Mouse (Mus musculus): Measurements from ENCODE around the gene Sike1.

The Sike1 gene

GRCm38 (mm10) chr3:102995605-102996321 lies at the start of gene Sike1:
Gene Sike1, plus strand, starts transcription at chr3:102995708.
- in situ Hi-C loops (cut with MboI; ENCODE audit: low sequenced_read_pairs) = no loop called here

GRCm38 (mm10) chr3:102946312-102946711 lies 49.2 kb upstream of the Sike1 start:
- in situ Hi-C loops (cut with MboI; ENCODE audit: low sequenced_read_pairs) = no loop called here

GRCm38 (mm10) chr3:102946861-102947260 lies 48.6 kb upstream of the Sike1 start:
- in situ Hi-C loops (cut with MboI; ENCODE audit: low sequenced_read_pairs) = no loop called here

- in situ Hi-C loops (cut with MboI; ENCODE audit: low sequenced_read_pairs) = no loop called here
Observed at GRCm38 (mm10) chr3:102954476-102954875, 41.0 kb upstream of the Sike1 start.

DNA sequence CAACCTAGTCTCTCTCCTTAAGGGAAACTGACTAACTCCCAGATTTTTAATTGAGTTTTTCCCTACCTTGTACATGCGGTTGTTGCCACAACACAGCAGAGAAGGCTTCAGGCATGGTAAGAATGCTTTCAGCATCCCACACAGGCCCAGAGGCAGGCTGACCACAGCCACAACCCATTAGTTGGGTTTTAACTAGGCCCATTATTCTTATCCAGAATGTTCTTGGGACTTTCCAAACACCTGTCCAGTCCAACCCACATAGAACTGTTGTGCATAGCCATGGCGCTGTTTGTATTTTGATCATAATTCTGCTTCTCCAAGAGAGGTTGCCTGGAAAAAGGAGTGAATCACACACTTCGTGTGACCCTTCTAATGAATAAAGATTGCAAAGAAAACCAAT lies 40.4 kb upstream of the Sike1 start:
- in situ Hi-C loops (cut with MboI; ENCODE audit: low sequenced_read_pairs) = no loop called here

- in situ Hi-C loops (cut with MboI; ENCODE audit: low sequenced_read_pairs) = no loop called here
Observed at GRCm38 (mm10) chr3:102955596-102955995, 39.9 kb upstream of the Sike1 start.

GRCm38 (mm10) chr3:102964033-102964432 lies 31.5 kb upstream of the Sike1 start, which contains the start of gene Nr1h5:
Gene Nr1h5, minus strand, starts transcription at chr3:102964133.
- in situ Hi-C loops (cut with MboI; ENCODE audit: low sequenced_read_pairs) = no loop called here

DNA sequence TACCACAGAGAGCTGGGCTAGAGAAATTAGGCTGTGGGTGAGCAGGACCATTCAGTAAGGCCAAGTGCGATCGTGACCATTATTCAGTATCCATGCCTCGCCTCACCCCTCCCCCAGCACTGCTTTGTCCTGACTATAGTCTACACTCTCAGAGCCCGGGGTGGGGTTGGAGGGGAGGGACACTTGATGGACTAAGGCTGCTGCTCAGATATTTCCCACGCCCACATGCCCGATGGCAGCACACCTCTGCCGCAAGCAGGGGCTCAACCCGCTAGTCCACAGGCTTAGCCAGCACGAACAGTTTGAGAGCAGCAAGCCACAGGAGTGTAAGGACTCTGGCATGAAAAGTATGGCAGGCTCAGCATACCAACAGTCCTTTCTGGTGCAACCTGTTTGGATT lies 25.4 kb upstream of the Sike1 start:
- in situ Hi-C loops (cut with MboI; ENCODE audit: low sequenced_read_pairs) = no loop called here

- in situ Hi-C loops (cut with MboI; ENCODE audit: low sequenced_read_pairs) = no loop called here
Observed at GRCm38 (mm10) chr3:102970508-102970907, 25.0 kb upstream of the Sike1 start.

GRCm38 (mm10) chr3:102976906-102977305 lies 18.6 kb upstream of the Sike1 start:
- in situ Hi-C loops (cut with MboI; ENCODE audit: low sequenced_read_pairs) = no loop called here

- in situ Hi-C loops (cut with MboI; ENCODE audit: low sequenced_read_pairs) = no loop called here
Observed at GRCm38 (mm10) chr3:102979550-102980348, 15.8 kb upstream of the Sike1 start.

GRCm38 (mm10) chr3:102980349-102980736 lies 15.2 kb upstream of the Sike1 start:
- in situ Hi-C loops (cut with MboI; ENCODE audit: low sequenced_read_pairs) = no loop called here

DNA sequence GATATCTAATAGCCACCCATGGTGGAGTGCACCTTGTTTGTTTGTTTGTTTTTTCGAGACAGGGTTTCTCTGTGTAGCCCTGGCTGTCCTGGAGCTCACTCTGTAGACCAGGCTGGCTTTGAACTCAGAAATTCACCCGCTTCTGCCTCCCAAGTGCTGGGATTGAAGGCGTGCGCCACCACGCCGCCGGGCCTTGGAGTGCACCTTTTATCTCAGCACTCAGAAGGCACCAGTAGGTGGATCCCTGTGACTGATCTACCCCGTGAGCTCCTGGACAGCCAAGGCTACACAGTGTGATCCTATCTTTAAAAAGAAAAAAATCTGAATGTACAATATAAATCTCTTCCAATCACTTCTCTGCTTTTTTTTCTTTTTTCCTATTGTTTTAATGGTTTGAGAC lies 4.5 kb upstream of the Sike1 start:
- in situ Hi-C loops (cut with MboI; ENCODE audit: low sequenced_read_pairs) = no loop called here

- in situ Hi-C loops (cut with MboI; ENCODE audit: low sequenced_read_pairs) = no loop called here
Observed at GRCm38 (mm10) chr3:102992936-102993335, 2.6 kb upstream of the Sike1 start.

DNA sequence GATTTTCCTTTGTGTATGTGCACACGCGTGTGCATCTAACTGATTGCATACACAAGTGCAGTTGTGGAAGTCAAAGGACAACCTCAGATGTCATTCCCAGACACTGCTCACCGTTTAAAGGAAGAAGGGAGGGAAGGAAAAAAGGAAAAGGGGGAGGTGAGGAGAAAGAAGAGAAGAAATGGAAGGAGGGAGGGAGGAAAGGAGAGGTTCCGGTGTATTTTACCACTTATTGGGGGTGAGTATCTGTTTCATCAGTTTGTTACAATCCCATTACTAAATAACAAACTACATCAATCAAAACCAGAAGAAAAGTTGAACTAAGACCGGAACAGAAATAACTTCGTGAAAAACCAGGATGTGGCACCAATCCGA lies 289 bp upstream of the Sike1 start:
- in situ Hi-C loops (cut with MboI; ENCODE audit: low sequenced_read_pairs) = no loop called here

DNA sequence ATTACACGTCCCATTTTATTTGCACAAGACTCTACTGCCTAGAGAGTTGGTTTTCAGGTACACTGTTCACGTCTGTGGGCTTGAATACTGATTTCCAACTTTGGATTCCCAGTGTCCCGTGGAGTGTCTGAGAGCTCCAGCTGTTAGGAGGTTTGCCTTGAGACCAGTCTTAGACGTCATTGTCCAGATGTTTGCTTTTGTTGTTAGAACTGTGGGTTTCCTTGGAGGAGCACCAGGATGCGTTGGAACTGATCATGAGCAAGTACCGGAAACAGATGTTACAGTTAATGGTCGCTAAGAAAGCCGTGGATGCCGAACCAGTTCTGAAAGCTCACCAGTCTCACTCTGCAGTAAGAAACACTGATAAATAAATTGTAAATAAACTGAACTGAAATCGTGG lies 1.5 kb downstream of the Sike1 start:
- in situ Hi-C loops (cut with MboI; ENCODE audit: low sequenced_read_pairs) = no loop called here

DNA sequence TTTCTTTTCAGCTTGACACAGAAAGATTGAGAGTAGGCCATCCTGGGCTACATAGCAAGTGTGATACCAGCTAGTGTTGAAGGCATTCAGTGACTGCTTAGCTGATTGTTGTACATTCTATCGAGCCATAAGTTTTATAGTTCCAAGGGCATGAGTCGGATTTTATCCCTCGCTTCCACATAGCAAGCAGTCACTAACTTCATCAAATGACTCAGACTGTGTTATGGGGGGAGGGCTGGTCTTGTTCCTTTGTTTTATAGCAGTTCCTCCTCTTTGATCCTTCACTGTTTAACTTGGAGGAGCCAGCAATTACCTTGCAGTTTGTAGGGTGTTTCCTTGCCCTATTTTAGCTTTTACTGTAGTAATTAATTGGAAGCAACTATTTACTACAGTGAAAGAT lies 2.1 kb downstream of the Sike1 start:
- in situ Hi-C loops (cut with MboI; ENCODE audit: low sequenced_read_pairs) = no loop called here

DNA sequence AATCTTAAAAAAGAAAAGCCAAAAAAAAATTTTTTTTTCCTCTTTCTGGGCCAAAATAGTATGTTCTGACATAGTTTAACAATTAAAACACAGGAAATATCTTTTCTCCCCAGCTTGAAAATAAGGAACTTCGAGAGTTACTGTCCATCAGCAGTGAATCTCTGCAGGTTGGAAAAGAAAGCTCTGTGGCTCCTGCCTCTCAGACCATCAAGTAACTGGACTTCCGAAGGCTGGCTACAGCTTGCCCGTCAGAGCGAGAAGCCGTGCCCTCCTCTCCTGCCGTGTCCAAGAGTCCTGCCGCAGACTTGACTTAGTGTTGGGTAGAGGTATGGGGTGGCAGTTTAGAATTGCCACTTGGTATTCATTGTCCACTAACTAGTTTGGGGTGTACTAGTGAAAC lies 6.1 kb downstream of the Sike1 start:
- in situ Hi-C loops (cut with MboI; ENCODE audit: low sequenced_read_pairs) = no loop called here

DNA sequence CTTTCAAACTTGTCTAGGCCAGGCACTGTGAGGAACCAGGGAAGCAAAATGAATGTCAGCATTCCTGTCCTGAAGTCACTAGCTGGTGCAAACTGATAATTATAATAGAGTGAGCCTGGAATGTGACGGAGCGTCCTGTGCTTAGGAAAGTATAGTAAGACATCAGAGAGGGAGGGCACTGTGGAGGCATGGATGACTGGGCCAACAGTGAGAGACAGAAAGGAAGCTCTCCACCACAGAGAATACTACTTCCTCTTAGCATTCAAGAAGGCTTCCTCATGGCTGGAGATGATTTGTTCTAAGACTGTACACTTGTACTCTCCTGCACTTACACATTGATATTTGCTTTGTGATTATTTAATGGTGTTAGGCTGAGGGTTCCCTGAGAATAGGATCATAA lies 21.8 kb downstream of the Sike1 start:
- in situ Hi-C loops (cut with MboI; ENCODE audit: low sequenced_read_pairs) = no loop called here

- in situ Hi-C loops (cut with MboI; ENCODE audit: low sequenced_read_pairs) = no loop called here
Observed at GRCm38 (mm10) chr3:103019462-103019861, 24.0 kb downstream of the Sike1 start.

GRCm38 (mm10) chr3:103020249-103020942 lies 24.9 kb downstream of the Sike1 start, which contains the start of gene Csde1:
Gene Csde1, plus strand, starts transcription at chr3:103020426.
- in situ Hi-C loops (cut with MboI; ENCODE audit: low sequenced_read_pairs) = no loop called here

Data from CH12F3 (cell line).